Mouse (Mus musculus) mature B cell (primary cell): ENCODE data around the gene C130032M10Rik.

Source experiments
- in situ Hi-C: fragments of 300-500 bp; cut with MboI; formaldehyde crosslinking; loops from 2 replicates; pipeline ENCODE4 v1.14.3; 2019

Gene C130032M10Rik

DNA sequence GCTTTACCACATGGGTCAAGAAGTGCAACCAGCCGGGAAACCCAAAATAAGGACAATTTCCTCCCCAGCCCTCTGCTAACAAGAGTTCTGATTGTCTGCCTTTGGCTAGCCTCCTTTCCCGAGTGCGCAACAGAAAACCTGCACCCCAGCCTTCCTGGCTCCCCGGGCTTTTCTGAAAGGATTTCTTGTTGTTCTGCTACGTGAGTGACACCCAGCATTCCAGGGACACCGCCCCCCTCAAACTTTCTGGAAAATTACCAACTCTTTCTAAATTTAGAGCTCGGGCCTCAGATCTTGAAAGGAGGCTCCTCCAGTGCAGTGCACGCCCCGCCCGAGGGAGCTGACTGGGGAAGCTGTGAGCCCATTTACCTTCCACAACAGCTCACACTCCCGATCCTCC, at the start of gene C130032M10Rik:
C130032M10Rik (plus strand) TSS at position 334 of the 400 bp plus-strand sequence.
- in situ Hi-C loops = no loop called here

DNA sequence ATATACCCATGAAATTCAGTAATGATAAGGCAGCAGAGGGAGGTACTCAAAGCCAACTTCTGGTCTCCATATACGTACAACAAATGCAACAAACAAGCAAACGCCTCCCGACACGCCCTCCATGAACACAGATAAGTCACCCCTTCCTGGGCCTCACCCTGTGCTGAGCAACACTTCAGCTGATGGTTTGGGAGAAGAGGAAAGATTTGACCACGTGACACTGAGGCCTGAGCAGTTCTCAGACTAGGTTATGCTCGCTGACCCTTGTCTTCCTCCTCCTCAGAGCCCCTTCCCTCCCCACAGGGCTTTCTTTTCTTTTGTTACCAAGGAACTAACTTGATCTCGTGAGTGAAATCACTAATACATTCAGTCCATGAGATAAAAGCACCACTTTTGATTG, 48.6 kb upstream of the C130032M10Rik start:
- in situ Hi-C loops = no loop called here

DNA sequence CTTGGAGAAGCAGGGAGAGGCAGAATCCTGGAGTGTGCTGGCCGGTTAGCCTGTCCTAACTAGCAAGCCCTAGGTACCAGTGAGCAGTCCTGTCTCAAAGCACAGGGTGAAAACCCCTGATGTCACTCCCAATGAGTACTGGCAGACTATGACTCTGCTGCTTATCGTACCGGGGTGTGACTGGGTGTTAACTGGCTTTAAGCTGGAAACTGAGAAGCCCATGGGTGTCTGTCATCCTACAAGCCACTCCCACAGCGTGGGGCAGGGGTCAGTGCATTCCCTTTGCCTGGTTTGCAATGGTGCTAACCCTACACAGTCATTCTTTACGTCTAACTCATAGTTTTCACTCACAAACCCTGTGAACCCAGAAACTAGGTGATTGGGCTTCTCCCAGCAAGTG, 47.3 kb upstream of the C130032M10Rik start:
- in situ Hi-C loops = no loop called here

DNA sequence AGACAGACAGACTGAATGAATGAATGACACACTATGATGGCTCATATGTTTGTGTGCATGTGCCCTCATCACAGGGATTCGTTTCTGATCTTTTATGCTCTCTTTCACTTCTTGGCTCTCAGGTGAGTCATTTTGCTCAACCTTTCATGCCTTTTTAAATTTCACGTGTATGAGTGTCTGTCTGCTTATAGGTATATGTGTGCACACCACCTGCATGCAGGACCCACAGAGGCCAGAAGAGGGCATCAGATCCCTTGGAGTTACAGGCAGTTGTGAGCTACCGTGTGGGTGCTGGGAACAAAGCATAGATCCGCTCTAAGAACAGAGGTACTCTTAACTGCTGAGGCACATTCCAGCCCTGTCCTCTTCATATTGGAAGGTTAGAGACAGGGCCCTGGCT, 46.8 kb upstream of the C130032M10Rik start:
- in situ Hi-C loops = no loop called here

DNA sequence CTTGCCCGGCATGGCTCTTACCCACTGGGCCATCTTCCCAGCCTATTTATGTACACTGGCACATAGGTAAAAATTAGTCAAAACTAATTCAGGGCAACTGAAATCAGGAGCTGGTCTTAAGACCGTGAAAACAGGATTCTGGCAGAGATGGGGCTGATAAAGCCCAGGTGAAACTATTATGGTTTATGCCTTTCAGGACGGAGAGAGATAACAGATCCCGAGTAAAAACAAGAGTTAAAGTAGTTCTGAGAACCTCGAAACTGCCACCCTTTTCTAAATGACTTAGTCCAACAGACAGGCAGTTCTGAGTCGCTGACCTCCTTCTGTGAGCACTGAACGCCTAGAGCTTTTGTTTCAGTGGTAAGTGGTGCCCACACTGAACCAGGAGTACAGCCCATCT, 43.6 kb upstream of the C130032M10Rik start:
- in situ Hi-C loops = no loop called here

DNA sequence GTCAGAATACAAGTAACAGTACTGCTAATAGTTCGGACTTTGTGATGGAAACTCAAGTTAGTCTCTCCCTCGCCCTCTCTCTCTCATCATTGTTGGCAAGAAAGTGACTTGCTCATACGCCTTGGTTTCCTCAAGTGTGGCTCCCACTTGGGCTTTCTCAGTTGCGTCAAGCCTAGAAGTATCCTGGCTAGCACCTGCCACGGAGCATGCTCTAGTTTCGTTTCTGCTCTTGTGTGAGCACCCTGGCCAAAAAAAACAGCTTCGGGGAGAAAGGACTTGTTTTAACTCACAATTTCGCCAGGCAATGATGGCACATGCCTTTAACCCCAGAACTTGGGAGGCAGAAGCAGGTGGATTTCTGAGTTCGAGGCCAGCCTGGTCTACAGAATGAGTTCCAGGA, 38.5 kb upstream of the C130032M10Rik start:
- in situ Hi-C loops = no loop called here

DNA sequence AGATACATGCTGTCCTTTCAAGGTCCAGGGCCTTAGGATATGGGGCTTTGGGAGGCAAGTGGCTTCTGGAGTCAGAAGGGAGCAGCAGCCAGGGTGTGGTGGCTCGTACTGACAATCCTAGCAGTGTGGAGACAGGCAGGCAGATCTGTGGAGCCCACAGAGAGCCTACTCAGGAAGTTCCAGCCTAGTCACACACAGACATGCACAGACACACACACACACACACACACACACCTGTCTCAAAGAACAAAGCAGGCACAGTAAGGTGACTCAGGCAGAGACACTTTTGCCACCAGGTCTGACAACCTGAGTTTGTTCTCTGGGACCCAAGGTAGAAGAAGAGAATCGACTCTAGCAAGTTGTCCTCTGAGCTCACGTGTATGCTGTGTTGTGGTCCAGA, 34.6 kb upstream of the C130032M10Rik start:
- in situ Hi-C loops = no loop called here

DNA sequence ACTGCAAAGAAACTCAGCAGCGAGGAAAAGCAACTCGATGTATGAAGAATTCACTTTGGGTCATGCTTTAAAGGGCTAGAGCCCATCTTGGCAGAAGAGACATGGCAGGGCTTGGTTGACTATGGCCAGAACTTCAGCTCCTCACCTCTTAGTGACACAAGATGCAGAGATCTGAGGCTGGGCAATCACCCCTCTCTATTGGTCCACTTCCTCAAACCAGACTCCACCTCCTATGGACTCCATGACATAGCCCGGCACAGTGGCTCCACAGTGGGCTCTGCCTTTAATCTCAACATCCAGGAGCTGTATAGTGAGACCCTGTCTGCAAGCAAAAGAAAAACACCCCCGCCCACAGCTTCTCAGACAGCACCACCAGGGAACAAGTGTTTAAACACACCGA, 30.7 kb upstream of the C130032M10Rik start:
- in situ Hi-C loops = no loop called here

DNA sequence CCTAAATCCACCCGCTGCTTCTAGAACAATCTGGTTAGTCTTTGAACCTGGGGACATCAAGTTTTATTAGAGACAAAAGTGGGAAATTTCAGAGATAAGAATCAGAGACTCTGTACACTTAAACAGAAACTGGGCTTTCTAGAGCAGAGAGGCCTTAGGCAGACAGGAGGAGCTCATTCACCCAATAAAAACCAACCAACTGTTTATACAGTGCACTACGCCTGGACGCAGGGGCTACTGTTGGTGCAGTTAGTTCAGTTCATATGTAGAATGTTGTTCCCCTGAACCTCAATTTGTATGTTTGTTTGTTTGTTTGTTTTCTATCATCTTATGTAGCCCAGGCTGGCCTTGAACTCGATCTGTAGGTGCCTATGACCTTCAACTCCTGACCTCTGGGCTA, 28.7 kb upstream of the C130032M10Rik start:
- in situ Hi-C loops = no loop called here

DNA sequence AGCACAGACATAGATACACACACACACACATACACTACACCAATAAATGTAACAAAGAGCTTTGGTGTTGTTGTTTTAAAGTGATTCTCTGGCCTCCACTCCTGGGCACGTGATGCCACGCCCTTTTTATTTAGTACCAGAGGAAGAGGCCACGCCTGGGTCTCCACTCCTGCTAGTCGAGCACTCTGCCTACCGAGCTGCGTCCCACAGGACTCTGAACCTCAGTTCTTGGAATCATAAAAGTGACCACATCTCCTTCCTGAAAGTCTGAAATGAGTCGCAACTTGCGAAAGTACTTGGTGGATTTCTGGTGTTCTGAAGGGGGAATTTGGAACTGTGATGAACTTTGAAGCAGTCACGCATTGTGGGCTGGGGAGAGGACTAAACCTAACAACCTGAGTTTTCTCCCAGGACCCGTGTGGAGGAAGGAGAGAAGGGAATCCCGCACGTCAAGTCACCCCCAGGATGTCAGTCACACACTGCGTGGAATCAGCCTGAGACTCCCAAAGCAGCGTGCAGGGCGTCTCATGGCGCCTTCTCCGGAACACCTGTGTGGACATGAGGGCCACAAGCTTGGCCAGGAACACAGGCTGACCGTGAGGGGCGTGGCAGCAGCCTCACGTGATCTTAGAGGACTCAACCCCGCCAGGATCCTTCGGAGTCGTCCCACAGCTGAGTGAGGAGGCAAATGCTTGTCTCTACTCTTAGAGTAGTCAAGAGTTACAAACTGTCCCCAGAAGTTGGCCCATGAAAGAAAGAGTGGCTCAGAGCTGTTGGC, 27.8 kb upstream of the C130032M10Rik start:
- in situ Hi-C loops = no loop called here

DNA sequence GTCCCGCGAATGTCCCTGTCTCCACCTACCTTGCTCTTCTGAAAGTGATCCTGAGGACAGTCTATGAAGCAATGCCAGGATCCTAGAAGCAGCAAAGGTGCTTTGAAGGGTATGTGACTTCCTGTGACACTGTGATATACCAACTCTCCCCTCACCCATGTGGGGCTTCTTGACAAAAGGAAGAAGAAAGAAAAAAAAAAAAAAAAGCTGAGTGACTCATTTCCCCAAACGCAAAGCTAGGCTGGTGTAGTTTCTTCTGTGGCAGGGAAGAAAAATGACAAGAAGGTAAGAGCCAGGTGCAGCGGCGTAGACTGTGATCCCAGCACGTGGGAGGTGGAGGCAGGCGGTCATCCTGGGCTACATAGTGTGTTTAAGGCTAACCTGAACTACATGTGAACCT, 19.0 kb upstream of the C130032M10Rik start:
- in situ Hi-C loops = no loop called here

DNA sequence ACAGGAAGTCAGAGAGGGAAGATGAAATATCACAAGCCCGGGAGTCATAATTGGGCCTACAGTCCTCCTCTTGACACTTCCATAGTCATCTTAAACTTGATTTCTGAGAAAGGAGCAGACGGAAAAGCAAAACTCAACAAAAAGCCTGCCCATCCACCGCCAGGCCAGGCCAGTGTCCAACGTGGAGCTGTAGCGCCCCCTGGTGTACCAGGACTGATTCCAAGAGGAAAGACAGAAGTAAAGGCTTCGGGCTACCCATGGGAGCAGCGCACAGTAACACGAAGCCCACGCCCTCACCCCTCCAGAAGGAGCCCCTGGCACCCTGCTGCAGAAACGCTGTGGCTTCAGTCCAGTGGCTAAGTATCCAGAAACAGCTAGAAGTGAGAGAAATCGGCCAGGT, 17.3 kb upstream of the C130032M10Rik start:
- in situ Hi-C loops = no loop called here

DNA sequence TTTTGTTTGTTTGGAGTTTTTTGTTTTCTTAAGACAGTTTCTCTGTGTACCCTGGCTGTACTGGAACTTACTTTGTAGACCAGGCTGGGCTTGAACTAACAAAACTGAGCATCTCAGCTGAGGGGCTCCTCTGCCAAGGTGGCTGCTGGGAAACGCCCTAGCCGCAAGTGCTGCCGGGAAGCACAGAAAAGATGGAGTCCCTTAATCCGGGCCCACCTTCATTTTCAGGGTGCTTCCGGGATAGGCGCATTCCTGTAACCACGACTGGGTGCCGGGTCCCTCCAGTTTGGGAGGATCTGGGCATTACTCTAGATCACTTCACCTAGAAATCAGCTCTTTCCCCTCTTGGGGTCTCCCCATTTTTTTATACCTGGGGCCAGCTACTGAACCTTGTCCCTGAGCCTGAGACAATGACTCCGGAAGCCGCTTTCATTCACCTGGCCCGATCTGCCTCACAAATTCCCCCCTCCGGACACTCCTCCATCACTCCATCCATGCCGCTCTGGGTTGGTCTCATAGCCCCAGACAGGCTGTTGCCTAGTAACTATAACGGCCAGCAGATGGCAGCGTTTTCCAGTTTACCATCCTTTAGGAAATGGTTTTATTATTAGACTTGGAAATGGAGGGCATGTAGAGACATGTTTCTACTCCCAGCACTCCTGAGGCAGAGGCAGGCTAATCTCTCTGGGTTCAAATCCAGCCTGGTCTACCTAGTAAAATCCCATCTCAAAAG, 15.5 kb upstream of the C130032M10Rik start:
- in situ Hi-C loops = no loop called here

DNA sequence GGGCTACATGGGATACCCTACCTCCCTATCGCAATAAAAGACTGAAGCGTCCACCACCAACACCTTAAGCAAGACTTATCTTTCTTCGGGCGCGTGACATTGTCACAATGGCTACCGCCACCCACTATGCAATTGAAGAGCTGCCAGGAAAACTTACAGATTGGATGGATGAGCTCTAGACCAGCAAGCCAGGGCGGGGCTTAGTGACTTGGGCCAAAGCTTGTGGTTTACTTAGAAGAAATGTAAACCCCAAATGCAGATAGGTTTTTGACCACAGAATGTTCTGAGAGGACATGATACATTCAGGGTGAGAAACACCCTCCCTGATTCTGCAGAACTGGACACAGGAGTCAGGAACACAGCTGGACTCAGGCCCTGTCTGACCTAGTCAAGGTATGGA, 14.4 kb upstream of the C130032M10Rik start:
- in situ Hi-C loops = no loop called here

DNA sequence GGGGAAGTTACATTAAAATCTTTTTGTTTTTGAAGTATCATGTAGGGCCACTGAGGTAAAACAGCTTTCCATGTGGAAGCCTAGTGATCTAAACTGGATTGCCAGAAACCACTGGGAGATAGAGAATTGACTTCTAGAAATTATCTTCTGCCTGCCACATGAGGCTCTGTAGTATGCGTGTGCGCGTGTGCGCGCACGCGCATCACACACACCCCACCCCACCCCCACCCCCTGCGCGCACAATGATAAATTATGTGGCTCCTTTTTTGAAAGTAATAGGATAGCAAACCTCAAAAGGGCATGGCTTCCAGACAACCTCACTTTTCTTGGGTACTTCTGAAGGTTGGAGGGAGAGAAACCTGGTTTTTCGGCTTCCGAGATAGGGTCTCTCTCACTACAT, 13.6 kb upstream of the C130032M10Rik start:
- in situ Hi-C loops = no loop called here

DNA sequence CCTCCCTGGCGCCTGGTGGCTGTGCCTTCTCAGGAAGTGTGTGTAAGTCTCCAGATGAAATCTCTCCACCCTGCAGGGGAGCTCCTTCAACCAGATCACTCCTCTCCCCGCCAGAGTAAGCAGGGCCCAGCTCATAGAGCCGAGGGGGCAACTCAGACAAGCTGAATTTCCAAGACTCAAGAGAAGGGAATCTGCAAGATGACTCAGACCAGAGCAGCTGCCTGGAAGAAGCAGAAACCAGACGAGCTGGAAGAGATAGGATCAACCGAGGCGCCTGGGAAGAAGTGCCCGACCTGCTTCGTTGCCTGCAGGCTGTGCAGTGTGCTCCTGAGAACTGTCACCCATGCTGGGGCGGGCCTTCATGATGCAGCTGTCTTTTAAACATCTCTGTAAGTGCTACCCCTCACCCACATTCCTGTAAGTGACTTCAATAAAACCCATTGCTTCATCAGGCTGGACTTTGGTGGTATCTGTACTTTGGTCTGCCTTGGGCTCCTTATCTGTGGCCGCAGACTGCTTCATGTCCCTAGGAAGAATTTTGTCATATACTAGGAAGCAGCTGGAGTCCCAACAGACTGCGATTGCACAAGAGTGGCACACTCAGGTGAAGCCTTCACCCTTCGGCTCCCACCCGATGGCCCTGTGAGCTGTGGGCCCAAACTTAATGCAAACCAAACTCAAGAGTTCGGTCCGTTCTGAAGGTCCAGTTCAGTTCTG, 12.6 kb upstream of the C130032M10Rik start:
- in situ Hi-C loops = no loop called here

DNA sequence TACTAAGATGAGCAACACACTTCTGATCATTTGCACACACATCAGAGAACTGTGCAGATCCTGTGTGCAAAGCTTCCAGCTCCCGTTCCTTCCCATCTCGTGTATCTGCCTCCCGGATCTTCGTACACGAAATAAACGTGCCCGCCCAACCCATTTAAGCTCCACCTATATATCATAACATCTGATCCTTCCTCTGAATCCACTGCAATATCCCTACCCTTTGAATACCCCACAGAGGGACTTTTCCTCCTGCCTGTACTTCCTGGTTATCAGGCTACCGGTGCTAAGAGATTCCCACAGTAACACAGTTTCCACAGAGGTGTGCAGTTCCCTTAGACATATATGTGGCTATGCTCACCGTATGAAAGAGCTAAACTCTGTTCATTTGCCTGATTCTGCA, 10.7 kb upstream of the C130032M10Rik start, which contains the start of gene Ccr4:
Ccr4 (minus strand) TSS at position 101 of the 400 bp plus-strand sequence.
- in situ Hi-C loops = no loop called here

DNA sequence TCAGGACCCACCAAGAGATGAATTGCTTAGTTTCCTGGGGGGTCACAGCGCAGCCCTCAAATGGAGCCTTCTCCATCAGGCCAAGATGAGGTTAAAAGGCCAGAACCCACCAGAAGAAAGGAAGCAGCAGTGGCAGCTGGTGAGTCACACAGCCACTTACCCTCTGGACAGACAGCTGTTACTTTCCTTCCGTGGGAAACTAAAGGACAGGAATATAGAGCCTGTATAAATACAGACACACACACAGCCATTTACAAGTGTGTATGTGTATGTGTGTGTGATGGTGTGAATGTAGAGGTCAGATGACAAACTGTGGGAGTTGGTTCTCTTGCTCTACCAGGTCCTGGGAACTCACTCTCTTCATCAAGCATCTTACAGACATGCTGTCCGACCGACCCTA, 8.9 kb upstream of the C130032M10Rik start:
- in situ Hi-C loops = no loop called here

DNA sequence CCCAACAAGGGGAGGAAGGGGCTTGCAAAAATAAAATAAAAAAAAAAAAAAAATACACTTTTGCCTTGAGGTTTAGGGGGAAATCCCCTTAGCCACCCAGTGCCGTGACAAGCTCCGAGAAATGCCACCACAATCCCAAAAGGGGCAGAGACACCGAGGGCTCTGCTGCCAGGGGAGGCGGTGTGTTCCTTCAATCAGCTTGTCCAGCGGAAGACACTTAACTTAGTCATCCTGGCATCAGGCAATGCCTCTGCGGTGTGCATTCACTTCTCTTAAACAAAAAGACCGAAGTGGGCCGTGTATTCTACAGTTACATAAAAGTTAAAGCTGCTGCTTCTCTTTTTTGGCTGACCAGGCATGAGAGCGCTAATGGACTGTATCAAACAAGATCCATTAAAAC, 8.1 kb upstream of the C130032M10Rik start:
- in situ Hi-C loops = no loop called here

DNA sequence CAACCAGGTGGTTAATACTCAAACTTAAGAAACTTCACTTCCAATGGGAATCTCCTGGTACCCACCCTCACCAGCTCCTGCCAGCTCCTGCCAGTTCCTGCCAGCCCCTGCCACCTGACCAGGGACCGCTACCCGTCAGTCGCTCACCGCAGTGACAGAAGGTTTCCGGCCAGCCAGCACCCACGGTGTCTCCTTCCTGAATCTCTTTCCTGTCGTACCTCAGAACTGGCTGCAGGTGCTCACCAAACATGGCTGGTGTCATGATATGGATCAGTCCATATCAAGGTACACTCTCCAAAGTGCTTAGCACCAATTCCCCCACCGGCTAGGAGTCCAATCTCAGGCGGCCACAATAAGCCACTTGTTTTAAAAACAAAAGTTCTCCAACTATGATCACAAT, 5.7 kb upstream of the C130032M10Rik start:
- in situ Hi-C loops = no loop called here

DNA sequence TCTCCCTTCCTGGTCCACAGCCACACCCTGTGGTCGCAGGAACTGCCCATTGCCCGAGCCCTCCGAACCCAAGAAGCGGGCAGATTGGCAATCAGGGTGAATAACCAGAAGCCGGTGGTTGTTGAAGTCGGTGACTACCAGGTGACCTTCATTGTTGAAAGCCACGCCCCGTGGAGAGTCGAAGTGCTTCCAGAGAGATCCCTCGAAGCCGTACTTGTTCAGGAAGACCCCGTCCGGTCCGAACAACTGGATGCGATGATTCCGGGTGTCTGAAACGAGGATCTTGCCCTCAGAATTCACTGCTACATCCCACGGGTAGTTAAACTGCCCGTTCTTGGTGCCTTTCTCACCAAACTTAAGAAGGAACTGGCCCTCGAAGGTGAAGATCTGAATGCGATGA, 2.7 kb upstream of the C130032M10Rik start:
- in situ Hi-C loops = no loop called here

DNA sequence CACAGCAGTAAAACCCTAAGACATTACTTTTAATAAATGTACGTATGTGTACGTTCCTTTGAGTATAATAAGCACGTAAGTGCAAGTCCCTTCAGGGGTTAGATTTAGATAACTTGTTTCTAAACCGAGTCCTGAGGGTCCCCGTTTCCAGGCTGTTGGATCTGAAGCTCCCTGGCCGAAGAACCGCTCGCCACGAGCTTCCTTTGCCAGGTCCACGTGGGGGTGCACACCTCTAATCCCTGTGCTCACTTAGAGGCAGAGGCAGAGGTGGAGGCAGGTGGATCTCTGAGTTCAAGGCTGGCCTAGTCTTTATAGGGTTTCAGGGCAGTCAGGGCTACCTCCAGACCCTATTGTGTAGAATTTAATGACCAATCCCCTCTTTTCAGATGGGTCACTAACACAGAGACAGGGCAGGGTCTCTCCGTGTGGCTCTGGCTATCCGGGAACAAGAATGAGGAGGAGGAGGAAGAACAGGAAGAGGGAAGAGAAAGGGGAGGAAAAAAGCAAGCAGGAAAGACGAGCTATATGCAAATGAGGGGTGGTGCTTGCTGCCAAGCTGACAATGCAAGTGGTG, 2.5 kb downstream of the C130032M10Rik start:
- in situ Hi-C loops = no loop called here
